Mouse (Mus musculus): ENCODE data around the gene Stam2.

- TF ChIP-seq ZMIZ1 (IDR thresholded peaks at IDR 0.05; ENCODE audit: low read depth, low read length) (no peak), GABPA (IDR thresholded peaks at IDR 0.05; ENCODE audit: insufficient replicate concordance, low read depth, low read length) (no peak)
Observed at GRCm38 (mm10) chr2:52762529-52762928, 20.4 kb upstream of the Stam2 start.
